Mouse (Mus musculus): ENCODE results near the gene Mapt.

GRCm38 (mm10) chr11:104316685-104317400, 85.7 kb downstream of the Mapt start:
- TF ChIP-seq POLR2A (IDR thresholded peaks at IDR 0.05; ENCODE audit: low read depth, low read length), result no peak
- TF ChIP-seq CTCF (IDR thresholded peaks at IDR 0.05; ENCODE audit: extremely low read depth, insufficient read length, insufficient replicate concordance, low read depth, low read length), result no peak
